Mouse (Mus musculus) spleen, adult 2 months (tissue): ENCODE measurements around the gene Saa1. TPM values are rescaled to one million over a fixed set of nuclear protein-coding genes. Genes with fewer than 3 reads are reported as not detected.
A peak's percentile ranks its signal among the peaks of the same experiment; 100 is the strongest.
"Not testable (repeated sequence)": the region's sequence is repeated elsewhere in the genome, so short reads cannot be mapped to it uniquely, and the experiment has no call there.

Experiments
- DNase-seq, 2 experiments: peaks; one replicate each; pipeline versions ENCODE4 v3.0.0 to v3.0.0-alpha.2; 2012 to 2021; ENCODE audit warnings: low spot score in 2 of 2, low read depth in 1 of 2
- H3K27ac ChIP-seq: fragments of 200-500 bp; 2 replicates; pipeline ENCODE4 v1.5.1; 2012; ENCODE audit warnings: low read length, inconsistent platforms; ENCODE audit not compliant: insufficient read depth
- H3K27me3 ChIP-seq: fragments of 200-500 bp; 2 replicates; pipeline ENCODE4 v1.6.1; 2012; ENCODE audit warnings: mild to moderate bottlenecking, moderate library complexity, low read length, inconsistent platforms; ENCODE audit not compliant: control insufficient read depth, insufficient read depth
- H3K36me3 ChIP-seq: fragments of 200-500 bp; 2 replicates; pipeline ENCODE4 v1.6.1; 2012; ENCODE audit warnings: mild to moderate bottlenecking, low read length, inconsistent platforms; ENCODE audit not compliant: control insufficient read depth, insufficient read depth
- H3K4me1 ChIP-seq: fragments of 200-500 bp; 2 replicates; pipeline ENCODE4 v1.6.1; 2011; ENCODE audit warnings: inconsistent platforms; ENCODE audit not compliant: control insufficient read depth, insufficient read depth, insufficient read length
- H3K4me3 ChIP-seq: fragments of 200-500 bp; 2 replicates; pipeline ENCODE4 v1.5.1; 2011; ENCODE audit warnings: mild to moderate bottlenecking, inconsistent platforms; ENCODE audit not compliant: insufficient read depth, insufficient read length; ENCODE audit errors: extremely low read depth
- CTCF ChIP-seq: fragments of 200-500 bp; IDR thresholded peaks from 2 replicates; pipeline ENCODE4 v1.5.1; 2011; ENCODE audit warnings: mild to moderate bottlenecking, inconsistent platforms; ENCODE audit not compliant: insufficient read depth, insufficient read length, insufficient replicate concordance; ENCODE audit errors: extremely low read depth
- POLR2A ChIP-seq: fragments of 200-500 bp; IDR thresholded peaks from 2 replicates; pipeline ENCODE4 v1.6.1; 2011; ENCODE audit warnings: low read depth, low read length, inconsistent platforms
- WGBS: fragments of 180-500 bp; shearing (Covaris S2); methylation state at CpG from one replicate; pipeline ENCODE4 v1.1.7; 2018; 5-methylcytosine and 5-hydroxymethylcytosine counted together
- polyA plus RNA-seq: library from polyadenylated mRNA; depleted of rRNA; stranded (reverse); fragments of >200 nt; gene quantifications from 2 replicates; pipeline ENCODE4 v1.2.3, GENCODE M21; 2012; rRNA removed

Gene Saa1
- not detected in 2 replicates for polyA plus RNA-seq

GRCm38 (mm10) chr7:46742880-46743279, at the start of gene Saa1:
Saa1 (minus strand) TSS chr7:46742980.
- not testable (repeated sequence) for H3K4me1 ChIP-seq, H3K27me3 ChIP-seq, H3K27ac ChIP-seq, H3K4me3 ChIP-seq, H3K36me3 ChIP-seq, DNase-seq
- 73% methylated on average over 3 of the region's 3 CpGs for WGBS

DNA sequence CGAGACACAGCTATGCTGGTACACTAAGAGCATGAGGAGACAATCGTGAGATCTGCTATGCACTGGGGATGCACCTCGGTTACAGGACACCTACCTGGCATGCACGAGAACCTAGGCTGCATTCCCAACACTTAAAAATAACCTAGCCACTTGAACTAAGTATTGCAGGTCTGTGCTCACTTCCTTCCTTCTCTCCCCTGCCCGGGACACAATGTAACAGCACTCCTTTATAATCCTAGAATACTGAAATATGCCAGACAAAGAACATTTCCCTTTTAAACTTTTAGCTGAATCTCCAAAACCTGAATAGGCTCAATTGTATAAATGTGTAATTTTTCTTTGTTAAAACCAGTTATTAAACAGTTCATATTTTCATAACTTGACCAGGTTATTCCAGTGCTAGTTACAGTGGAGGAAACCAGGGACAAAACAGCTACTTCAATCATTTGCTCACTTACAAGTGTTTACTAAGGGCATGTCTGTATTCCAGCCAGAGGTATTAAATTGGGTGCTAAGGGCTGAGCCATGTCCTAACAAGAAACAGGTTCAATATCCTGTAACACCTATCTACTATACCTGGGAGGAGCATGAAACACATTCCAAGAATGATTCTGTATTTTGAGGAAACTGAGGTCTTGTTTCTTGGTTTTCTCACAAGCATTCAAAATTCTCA, 46.5 kb upstream of the Saa1 start:
- 80% methylated on average over 5 of the region's 5 CpGs for WGBS
- H3K4me3 ChIP-seq, result no peak overlapping the region
- no peak overlapping the region for H3K27ac ChIP-seq
- H3K36me3 ChIP-seq, result peaks cover 27% of the 10 kb centered on the region
- no peak for DNase-seq
- TF ChIP-seq POLR2A (no peak), CTCF (no peak)
- H3K27me3 ChIP-seq, result no peaks in the 10 kb centered on the region
- no peaks in the 10 kb centered on the region for H3K4me1 ChIP-seq

- peak; percentile 14 to 17 for DNase-seq
- Histone ChIP-seq H3K4me3 (no peak overlapping the region), H3K27me3 (no peaks in the 10 kb centered on the region), H3K27ac (no peak overlapping the region), H3K4me1 (no peaks in the 10 kb centered on the region), H3K36me3 (peaks cover 47% of the 10 kb centered on the region)
- 67% methylated on average over 4 of the region's 4 CpGs for WGBS
- TF ChIP-seq POLR2A, result no peak
- peak; percentile 85; the same call in 1 of the 2 replicates for TF ChIP-seq CTCF
Measured at GRCm38 (mm10) chr7:46770706-46771105, 27.9 kb upstream of the Saa1 start.

- Histone ChIP-seq H3K27ac (no peak overlapping the region), H3K27me3 (no peaks in the 10 kb centered on the region), H3K4me3 (no peak overlapping the region), H3K36me3 (peaks cover 50% of the 10 kb centered on the region), H3K4me1 (no peaks in the 10 kb centered on the region)
- TF ChIP-seq CTCF, result no peak
- TF ChIP-seq POLR2A, result no peak
- WGBS, result 95% methylated on average over 7 of the region's 7 CpGs
- no peak for DNase-seq
Measured at GRCm38 (mm10) chr7:46768451-46768850, 25.7 kb upstream of the Saa1 start.

GRCm38 (mm10) chr7:46767371-46767770, 24.6 kb upstream of the Saa1 start:
- Histone ChIP-seq H3K4me3 (no peak overlapping the region), H3K4me1 (no peaks in the 10 kb centered on the region), H3K36me3 (peaks cover 49% of the 10 kb centered on the region), H3K27me3 (no peaks in the 10 kb centered on the region), H3K27ac (no peak overlapping the region)
- DNase-seq, result no peak
- TF ChIP-seq POLR2A, result no peak
- no peak for TF ChIP-seq CTCF

DNA sequence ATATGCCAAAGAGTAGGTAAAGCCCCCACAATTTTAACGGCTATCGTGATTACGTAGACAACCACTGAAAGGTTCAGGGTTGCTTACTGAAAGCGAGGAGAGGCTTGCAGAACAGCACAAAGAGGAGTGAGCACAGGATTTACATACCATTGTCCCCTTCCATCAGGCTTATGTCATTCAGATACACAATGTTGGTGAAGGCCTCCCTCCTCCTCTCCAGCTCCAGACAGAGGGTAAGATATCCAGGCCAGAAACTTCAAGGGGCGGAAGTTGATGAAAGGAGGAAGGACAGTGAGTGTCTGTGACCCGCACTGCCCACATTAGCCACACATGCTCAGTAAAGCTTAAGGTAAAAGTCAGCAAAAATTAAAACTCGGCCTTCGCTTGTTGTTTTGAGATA, 21.9 kb upstream of the Saa1 start:
- no peak for DNase-seq
- no peak overlapping the region for H3K4me3 ChIP-seq
- no peaks in the 10 kb centered on the region for H3K27me3 ChIP-seq
- TF ChIP-seq POLR2A (no peak), CTCF (no peak)
- WGBS, result 93% methylated on average over 8 of the region's 8 CpGs
- H3K36me3 ChIP-seq, result peaks cover 54% of the 10 kb centered on the region
- H3K4me1 ChIP-seq, result no peaks in the 10 kb centered on the region
- H3K27ac ChIP-seq, result no peak overlapping the region

DNA sequence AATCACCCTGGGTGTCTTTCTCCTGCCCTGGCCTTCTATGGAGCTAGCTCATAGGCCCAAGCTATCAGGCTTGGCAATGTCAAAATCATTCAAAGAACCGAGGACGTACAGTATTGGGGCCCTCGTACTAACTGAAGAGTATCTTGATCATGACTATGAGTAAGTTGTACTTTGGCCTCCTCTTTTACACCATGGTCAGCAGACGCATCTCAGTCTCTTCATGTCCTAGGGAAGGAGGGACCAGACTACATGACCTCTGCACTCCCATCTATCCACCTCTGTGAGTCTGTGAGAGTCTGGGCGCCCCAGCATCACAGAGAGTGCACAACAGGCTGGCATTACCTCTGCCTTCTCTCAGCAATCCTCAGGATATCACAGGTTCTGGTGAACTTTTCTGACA, 19.8 kb upstream of the Saa1 start:
- Histone ChIP-seq H3K27ac (no peak overlapping the region), H3K36me3 (peaks cover 39% of the 10 kb centered on the region), H3K4me3 (no peak overlapping the region), H3K27me3 (no peaks in the 10 kb centered on the region), H3K4me1 (no peaks in the 10 kb centered on the region)
- DNase-seq, result no peak
- no peak for TF ChIP-seq POLR2A
- TF ChIP-seq CTCF, result no peak
- WGBS, result 96% methylated on average over 5 of the region's 5 CpGs
